Mouse (Mus musculus): ENCODE data around the gene Ubxn11. TPM values are rescaled to one million over a fixed set of nuclear protein-coding genes. Genes with fewer than 3 reads are reported as not detected.

The Ubxn11 gene
- polyA plus RNA-seq, 1 experiment from 2014 or later = 8.3 TPM

DNA sequence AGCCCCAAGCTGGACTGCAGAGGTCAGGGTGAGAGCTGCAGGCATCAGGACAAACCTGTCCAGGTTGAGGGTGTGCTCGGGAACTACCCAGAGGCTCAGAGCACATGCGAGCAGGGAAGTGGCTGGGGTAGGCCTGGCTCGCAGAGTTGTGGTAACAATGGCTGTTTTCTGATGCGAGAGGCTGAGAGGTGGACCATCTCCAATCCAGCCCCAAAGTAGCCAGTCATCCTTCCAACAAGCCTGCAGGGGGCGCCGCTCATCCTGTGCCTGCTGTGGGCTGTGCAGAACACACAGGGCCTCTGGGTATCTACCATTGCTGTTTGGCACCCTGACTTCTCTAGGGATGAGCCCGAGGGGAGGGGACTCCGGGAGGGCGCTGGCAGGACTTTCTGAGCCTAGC is 17.3 kb downstream of the Ubxn11 start:
- 65% methylated on average over 9 of the region's 9 CpGs for WGBS
- H3K27ac ChIP-seq (ENCODE audit: low read length) = no peak overlapping the region
- H3K4me3 ChIP-seq (ENCODE audit: low read depth, low read length) = no peak overlapping the region
- H3K36me3 ChIP-seq (ENCODE audit: control insufficient read depth, insufficient read depth, low read length) = no peaks in the 10 kb centered on the region
- H3K9me3 ChIP-seq (ENCODE audit: control insufficient read depth, low read depth, low read length) = no peaks in the 10 kb centered on the region
- no peak overlapping the region for H3K4me2 ChIP-seq (replicated peaks; ENCODE audit: low read depth, low read length)
- H3K9ac ChIP-seq (replicated peaks; ENCODE audit: low read depth, low read length) = no peak overlapping the region
- H3K4me1 ChIP-seq (ENCODE audit: control insufficient read depth, insufficient read depth, low read length) = peaks cover 5% of the 10 kb centered on the region; the same call in 1 of the 2 replicates
- H3K27me3 ChIP-seq (ENCODE audit: control insufficient read depth, insufficient read depth, low read length) = no peaks in the 10 kb centered on the region
- ATAC-seq (ENCODE audit: insufficient number of reproducible peaks, insufficient read depth, low FRiP score, low read depth) = no peak

DNA sequence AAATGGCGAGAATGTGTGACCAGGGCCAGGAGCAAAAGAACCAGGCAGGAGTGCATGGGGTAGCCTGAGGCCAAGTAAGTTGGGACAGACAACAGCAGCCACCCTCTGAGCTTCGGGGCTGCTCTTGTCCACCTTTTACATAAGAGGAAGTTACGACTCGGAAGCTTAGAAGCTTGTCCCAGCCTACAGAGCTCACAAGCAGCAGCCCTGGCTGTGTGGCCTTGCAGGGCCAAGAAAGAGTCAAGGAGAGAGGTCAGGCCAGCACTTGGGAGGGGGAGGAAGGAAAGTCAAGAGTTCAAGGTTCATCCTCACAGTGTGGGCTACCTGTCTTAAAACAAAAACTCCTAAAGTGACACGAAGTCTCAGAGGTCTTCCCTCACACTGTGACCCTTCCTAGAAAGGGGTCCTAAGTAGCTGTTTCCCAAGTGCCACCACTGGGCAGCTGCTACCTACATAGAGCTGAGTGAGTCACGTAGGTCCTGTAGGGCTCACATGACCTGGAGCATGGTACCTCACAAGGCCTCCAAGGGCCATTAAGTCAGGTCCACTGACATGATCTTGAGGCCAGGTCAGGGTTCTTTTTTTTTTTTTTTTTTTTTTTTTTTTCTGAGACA is 17.9 kb downstream of the Ubxn11 start:
- no peak overlapping the region for H3K4me3 ChIP-seq (ENCODE audit: low read depth, low read length)
- peaks cover 5% of the 10 kb centered on the region; the same call in 1 of the 2 replicates for H3K4me1 ChIP-seq (ENCODE audit: control insufficient read depth, insufficient read depth, low read length)
- H3K9ac ChIP-seq (replicated peaks; ENCODE audit: low read depth, low read length) = no peak overlapping the region
- WGBS = 73% methylated on average over 6 of the region's 6 CpGs
- H3K36me3 ChIP-seq (ENCODE audit: control insufficient read depth, insufficient read depth, low read length) = no peaks in the 10 kb centered on the region
- no peaks in the 10 kb centered on the region for H3K27me3 ChIP-seq (ENCODE audit: control insufficient read depth, insufficient read depth, low read length)
- no peak for ATAC-seq (ENCODE audit: insufficient number of reproducible peaks, insufficient read depth, low FRiP score, low read depth)
- H3K4me2 ChIP-seq (replicated peaks; ENCODE audit: low read depth, low read length) = no peak overlapping the region
- H3K9me3 ChIP-seq (ENCODE audit: control insufficient read depth, low read depth, low read length) = no peaks in the 10 kb centered on the region
- H3K27ac ChIP-seq (ENCODE audit: low read length) = no peak overlapping the region

DNA sequence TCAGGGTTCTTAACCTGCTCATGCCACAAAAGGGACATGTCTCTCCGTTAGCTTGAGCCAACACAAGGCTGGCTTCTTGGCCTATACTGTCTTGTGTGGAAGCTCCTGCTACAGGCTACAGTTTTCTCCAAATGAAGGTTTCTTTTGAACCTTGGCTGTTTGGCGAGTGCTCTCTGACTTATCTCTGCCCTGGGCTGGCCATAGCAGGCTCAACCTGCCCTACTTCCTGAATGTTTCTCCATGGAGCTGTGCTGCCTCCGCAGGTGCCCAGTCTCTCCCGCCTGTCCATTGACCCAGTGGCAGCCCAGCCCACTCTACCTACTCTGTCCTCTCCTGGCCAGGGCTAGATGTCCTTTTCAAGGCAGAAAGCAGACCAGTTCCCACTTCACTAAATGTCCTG is 18.5 kb downstream of the Ubxn11 start:
- H3K27me3 ChIP-seq (ENCODE audit: control insufficient read depth, insufficient read depth, low read length) = no peaks in the 10 kb centered on the region
- peaks cover 5% of the 10 kb centered on the region; the same call in 1 of the 2 replicates for H3K4me1 ChIP-seq (ENCODE audit: control insufficient read depth, insufficient read depth, low read length)
- H3K36me3 ChIP-seq (ENCODE audit: control insufficient read depth, insufficient read depth, low read length) = no peaks in the 10 kb centered on the region
- H3K4me2 ChIP-seq (replicated peaks; ENCODE audit: low read depth, low read length) = no peak overlapping the region
- H3K27ac ChIP-seq (ENCODE audit: low read length) = no peak overlapping the region
- no peak for ATAC-seq (ENCODE audit: insufficient number of reproducible peaks, insufficient read depth, low FRiP score, low read depth)
- WGBS = 75% methylated on average over 4 of the region's 4 CpGs
- no peak overlapping the region for H3K9ac ChIP-seq (replicated peaks; ENCODE audit: low read depth, low read length)
- H3K4me3 ChIP-seq (ENCODE audit: low read depth, low read length) = no peak overlapping the region
- H3K9me3 ChIP-seq (ENCODE audit: control insufficient read depth, low read depth, low read length) = no peaks in the 10 kb centered on the region

DNA sequence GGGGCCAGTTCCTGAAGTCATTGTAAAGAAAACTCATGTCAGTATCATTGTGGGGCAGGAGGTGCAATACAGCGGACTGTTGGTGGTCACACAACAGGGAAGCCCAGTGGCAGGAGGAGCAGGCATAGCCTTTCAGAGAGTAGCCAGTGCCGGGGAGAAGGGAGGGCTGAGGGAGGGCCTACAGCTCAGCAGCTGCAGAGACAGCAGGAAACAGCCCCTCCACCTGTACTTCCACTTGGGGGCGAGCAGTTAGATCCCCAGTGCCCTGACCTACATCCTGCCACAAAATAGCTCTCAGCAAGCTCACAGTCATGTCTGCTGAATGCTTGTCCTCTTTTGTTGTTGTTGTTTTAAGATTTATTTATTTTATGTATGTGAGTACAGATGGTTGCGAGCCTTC is 19.2 kb downstream of the Ubxn11 start:
- WGBS = 45% methylated on average over 4 of the region's 4 CpGs
- Histone ChIP-seq H3K9ac (replicated peaks; ENCODE audit: low read depth, low read length) (no peak overlapping the region), H3K4me3 (ENCODE audit: low read depth, low read length) (no peak overlapping the region), H3K9me3 (ENCODE audit: control insufficient read depth, low read depth, low read length) (no peaks in the 10 kb centered on the region), H3K27ac (ENCODE audit: low read length) (no peak overlapping the region), H3K36me3 (ENCODE audit: control insufficient read depth, insufficient read depth, low read length) (no peaks in the 10 kb centered on the region), H3K27me3 (ENCODE audit: control insufficient read depth, insufficient read depth, low read length) (no peaks in the 10 kb centered on the region), H3K4me2 (replicated peaks; ENCODE audit: low read depth, low read length) (no peak overlapping the region), H3K4me1 (ENCODE audit: control insufficient read depth, insufficient read depth, low read length) (peaks cover 7% of the 10 kb centered on the region; the same call in 1 of the 2 replicates)
- ATAC-seq (ENCODE audit: insufficient number of reproducible peaks, insufficient read depth, low FRiP score, low read depth) = no peak

DNA sequence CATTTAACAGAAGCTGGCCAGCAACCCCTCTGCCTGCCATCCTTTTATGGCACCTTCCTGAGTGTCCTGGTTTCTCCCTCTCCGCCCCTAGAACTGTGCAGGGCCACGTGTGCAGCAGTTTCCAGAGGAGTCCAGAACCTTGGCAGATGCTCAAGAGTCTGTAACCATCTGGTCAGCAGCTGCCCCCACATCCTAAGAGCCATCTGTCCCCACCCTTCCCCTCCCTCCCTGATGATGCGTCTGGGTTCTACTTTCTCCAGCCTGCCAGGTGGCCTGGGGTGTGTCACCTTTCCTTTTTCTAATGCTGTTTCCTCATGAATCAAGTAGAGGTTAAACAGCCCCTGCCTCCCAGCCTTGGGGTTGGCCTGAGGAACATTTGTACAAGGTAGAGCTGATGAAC is 19.9 kb downstream of the Ubxn11 start:
- H3K27ac ChIP-seq (ENCODE audit: low read length) = no peak overlapping the region
- WGBS = 37% methylated on average over 3 of the region's 3 CpGs
- no peaks in the 10 kb centered on the region for H3K36me3 ChIP-seq (ENCODE audit: control insufficient read depth, insufficient read depth, low read length)
- no peak overlapping the region for H3K4me3 ChIP-seq (ENCODE audit: low read depth, low read length)
- no peak overlapping the region for H3K9ac ChIP-seq (replicated peaks; ENCODE audit: low read depth, low read length)
- no peak for ATAC-seq (ENCODE audit: insufficient number of reproducible peaks, insufficient read depth, low FRiP score, low read depth)
- no peaks in the 10 kb centered on the region for H3K9me3 ChIP-seq (ENCODE audit: control insufficient read depth, low read depth, low read length)
- H3K4me2 ChIP-seq (replicated peaks; ENCODE audit: low read depth, low read length) = no peak overlapping the region
- peaks cover 14% of the 10 kb centered on the region for H3K4me1 ChIP-seq (ENCODE audit: control insufficient read depth, insufficient read depth, low read length)
- H3K27me3 ChIP-seq (ENCODE audit: control insufficient read depth, insufficient read depth, low read length) = no peaks in the 10 kb centered on the region

DNA sequence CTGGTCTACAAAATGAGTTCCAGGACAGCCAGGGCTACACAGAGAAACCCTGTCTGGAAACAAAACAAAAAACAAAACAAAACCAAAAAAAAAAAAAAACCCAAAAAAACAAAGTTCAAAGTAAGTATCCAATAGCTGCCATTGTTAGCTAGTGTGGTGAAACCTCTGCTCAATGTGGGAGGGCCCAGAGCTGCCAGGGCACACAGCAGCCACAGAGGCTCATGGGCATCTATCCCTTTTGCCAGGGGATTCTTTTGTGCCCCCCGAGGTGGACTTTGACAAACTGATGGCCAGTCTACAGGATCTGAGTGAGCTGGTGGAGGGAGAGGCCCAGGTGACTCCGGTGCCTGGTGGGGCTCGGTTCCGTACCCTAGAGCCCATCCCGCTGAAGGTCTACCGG is 20.8 kb downstream of the Ubxn11 start:
- H3K9me3 ChIP-seq (ENCODE audit: control insufficient read depth, low read depth, low read length) = no peaks in the 10 kb centered on the region
- ATAC-seq (ENCODE audit: insufficient number of reproducible peaks, insufficient read depth, low FRiP score, low read depth) = no peak
- peaks cover 21% of the 10 kb centered on the region for H3K4me1 ChIP-seq (ENCODE audit: control insufficient read depth, insufficient read depth, low read length)
- H3K27ac ChIP-seq (ENCODE audit: low read length) = no peak overlapping the region
- no peak overlapping the region for H3K4me2 ChIP-seq (replicated peaks; ENCODE audit: low read depth, low read length)
- no peak overlapping the region for H3K9ac ChIP-seq (replicated peaks; ENCODE audit: low read depth, low read length)
- H3K36me3 ChIP-seq (ENCODE audit: control insufficient read depth, insufficient read depth, low read length) = no peaks in the 10 kb centered on the region
- 94% methylated on average over 6 of the region's 6 CpGs for WGBS
- no peaks in the 10 kb centered on the region for H3K27me3 ChIP-seq (ENCODE audit: control insufficient read depth, insufficient read depth, low read length)
- no peak overlapping the region for H3K4me3 ChIP-seq (ENCODE audit: low read depth, low read length)

DNA sequence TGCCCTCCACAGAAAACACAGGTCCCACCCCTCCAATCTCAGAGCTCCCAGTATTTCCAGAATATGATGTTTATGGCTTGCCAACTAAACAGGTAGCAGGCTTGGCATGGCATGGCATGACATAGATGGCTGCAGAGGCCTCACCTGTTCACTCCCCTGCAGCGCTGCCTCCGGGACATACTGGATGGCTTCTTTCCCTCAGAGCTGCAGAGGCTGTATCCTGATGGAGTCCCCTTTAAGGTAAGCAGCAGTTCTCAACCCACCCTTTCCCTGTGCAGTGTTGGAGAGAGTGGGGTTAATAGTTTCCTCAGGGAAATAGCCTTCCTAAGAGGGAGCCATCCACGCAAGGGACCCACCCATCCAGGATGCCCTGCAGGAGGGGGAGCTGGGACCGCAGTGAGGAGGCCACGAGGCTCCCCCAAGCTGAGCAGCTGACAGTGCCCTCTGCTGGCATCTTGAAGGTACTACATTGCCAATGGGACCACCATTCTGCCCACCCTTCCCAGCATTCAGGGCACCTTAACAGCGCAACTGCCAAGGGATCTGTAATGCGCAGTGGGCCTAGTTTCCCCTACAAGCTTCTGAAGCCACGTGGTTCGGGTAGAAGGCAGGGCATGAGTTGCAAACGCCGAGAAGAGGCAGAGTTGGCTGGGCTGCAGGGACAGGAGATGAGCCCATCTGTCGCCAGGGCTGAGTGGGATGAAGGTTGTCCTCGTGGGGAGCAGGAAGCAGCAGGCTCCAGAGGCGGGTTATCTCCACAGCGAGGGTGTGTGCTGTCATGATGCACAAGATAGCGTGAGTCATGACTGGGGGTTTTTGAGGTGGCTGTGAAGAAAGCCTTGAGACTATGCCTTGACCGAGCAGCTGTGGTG is 21.5 kb downstream of the Ubxn11 start:
- H3K9ac ChIP-seq (replicated peaks; ENCODE audit: low read depth, low read length) = no peak overlapping the region
- peaks cover 19% of the 10 kb centered on the region for H3K4me1 ChIP-seq (ENCODE audit: control insufficient read depth, insufficient read depth, low read length)
- no peak overlapping the region for H3K4me2 ChIP-seq (replicated peaks; ENCODE audit: low read depth, low read length)
- WGBS = 26% methylated on average over 17 of the region's 17 CpGs
- no peaks in the 10 kb centered on the region for H3K36me3 ChIP-seq (ENCODE audit: control insufficient read depth, insufficient read depth, low read length)
- no peak overlapping the region for H3K27ac ChIP-seq (ENCODE audit: low read length)
- no peak for ATAC-seq (ENCODE audit: insufficient number of reproducible peaks, insufficient read depth, low FRiP score, low read depth)
- H3K27me3 ChIP-seq (ENCODE audit: control insufficient read depth, insufficient read depth, low read length) = no peaks in the 10 kb centered on the region
- no peak overlapping the region for H3K4me3 ChIP-seq (ENCODE audit: low read depth, low read length)
- H3K9me3 ChIP-seq (ENCODE audit: control insufficient read depth, low read depth, low read length) = no peaks in the 10 kb centered on the region

DNA sequence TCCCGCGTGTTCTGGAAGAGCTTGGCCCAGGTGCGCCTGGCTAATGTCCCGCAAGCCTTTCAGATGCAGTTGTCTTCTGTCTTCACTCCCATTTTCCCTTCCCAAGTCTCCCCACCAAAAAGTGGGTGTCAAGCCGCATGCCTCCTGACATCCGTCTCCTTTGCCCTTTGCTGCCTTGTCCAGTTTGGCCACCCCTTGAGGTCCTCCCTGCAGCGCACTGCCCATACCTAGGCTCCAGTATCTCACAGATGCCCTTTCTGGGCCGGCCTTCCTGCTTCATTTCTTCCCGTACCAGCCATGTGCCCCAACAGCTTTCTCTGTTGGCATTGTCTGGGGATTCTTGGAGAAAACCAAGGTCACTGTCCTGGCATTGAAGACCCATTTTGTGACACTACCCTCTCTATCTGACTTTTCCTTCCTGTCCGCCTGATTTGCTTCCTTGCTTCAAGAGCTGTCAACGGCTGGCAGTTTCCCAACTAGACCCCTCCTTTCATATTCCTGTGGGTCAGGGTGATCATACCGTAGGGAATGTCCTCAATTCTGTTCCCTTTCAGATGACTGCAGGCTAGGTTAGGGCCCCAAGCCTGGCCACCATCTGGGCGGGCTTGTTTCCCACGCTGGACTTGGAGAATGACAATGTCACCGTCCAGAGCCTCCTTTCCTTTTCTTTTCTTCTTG is 23.2 kb downstream of the Ubxn11 start:
- ATAC-seq (ENCODE audit: insufficient number of reproducible peaks, insufficient read depth, low FRiP score, low read depth) = no peak
- Histone ChIP-seq H3K9me3 (ENCODE audit: control insufficient read depth, low read depth, low read length) (no peaks in the 10 kb centered on the region), H3K4me2 (replicated peaks; ENCODE audit: low read depth, low read length) (no peak overlapping the region), H3K9ac (replicated peaks; ENCODE audit: low read depth, low read length) (no peak overlapping the region), H3K4me1 (ENCODE audit: control insufficient read depth, insufficient read depth, low read length) (peaks cover 30% of the 10 kb centered on the region), H3K36me3 (ENCODE audit: control insufficient read depth, insufficient read depth, low read length) (no peaks in the 10 kb centered on the region), H3K27ac (ENCODE audit: low read length) (no peak overlapping the region), H3K4me3 (ENCODE audit: low read depth, low read length) (no peak overlapping the region), H3K27me3 (ENCODE audit: control insufficient read depth, insufficient read depth, low read length) (no peaks in the 10 kb centered on the region)
- 87% methylated on average over 15 of the region's 15 CpGs for WGBS
